Mouse (Mus musculus) heart, postnatal 10 days (tissue): ENCODE results near the gene Izumo4. TPM values are rescaled to one million over a fixed set of nuclear protein-coding genes. Genes with fewer than 3 reads are reported as not detected.

Experiments used
- DNase-seq, 2 experiments: peaks; one replicate each; pipeline ENCODE4 v3.0.0; 2021
- intact Hi-C: fragments of 180-260 bp; cut with DNase I; formaldehyde crosslinking; loops from one replicate; pipeline ENCODE4 v1.15.1; 2025
- total RNA-seq, 2 experiments: library from RNA; stranded (reverse); gene quantifications; 2 replicates each; pipeline ENCODE4 v1.2.3; 2021

Izumo4 gene
- total RNA-seq, 2 experiments from 2014 or later = 2.9 to 4.1 TPM

DNA sequence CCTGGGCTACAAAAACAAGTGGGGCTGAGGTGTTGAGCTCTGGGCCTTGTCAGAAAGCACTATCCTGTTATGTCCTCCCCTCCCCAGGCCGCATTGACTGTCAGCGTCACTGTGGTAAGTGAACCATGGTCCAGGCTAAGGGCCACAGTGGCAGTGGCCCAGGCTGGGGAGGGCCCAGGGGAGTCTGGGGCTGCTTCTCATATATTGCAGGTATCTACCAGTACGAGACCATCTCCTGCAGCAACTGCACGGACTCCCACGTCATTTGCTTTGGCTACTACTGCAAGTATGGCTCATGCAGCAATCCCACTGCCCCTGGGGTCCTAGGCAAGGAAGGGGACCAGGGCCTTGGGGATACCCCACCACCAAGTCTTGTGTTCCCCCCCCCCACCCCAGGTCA lies 1.7 kb downstream of the Izumo4 start:
- intact Hi-C loops = loop anchor here (10.0 kb wide), 1 partner anchor 269 kb away; the partner anchor contains the start of gene Tcf3
- no peak for DNase-seq

DNA sequence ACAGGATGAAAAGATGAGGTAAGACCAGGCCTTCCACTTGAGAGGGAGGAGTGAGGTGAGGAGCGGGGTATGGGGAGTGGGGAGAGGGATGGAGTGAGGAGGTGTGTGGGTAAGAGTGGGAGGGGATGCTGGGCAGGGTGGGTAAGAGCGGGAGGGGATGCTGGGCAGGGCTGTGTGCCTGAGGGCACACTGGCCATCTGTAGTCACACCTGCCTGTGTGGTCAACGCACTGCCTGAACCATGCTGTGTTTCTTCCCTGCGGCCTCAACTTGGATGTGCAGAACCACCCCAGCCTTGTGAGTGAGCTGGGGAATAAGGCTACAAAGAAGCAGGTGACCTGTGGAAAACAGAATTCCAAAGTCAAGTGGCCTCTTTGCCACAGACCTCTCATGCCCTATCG lies 2.4 kb downstream of the Izumo4 start:
- DNase-seq = no peak
- intact Hi-C loops = loop anchor here (10.0 kb wide), 1 partner anchor 270 kb away; the partner anchor contains the start of gene Tcf3

DNA sequence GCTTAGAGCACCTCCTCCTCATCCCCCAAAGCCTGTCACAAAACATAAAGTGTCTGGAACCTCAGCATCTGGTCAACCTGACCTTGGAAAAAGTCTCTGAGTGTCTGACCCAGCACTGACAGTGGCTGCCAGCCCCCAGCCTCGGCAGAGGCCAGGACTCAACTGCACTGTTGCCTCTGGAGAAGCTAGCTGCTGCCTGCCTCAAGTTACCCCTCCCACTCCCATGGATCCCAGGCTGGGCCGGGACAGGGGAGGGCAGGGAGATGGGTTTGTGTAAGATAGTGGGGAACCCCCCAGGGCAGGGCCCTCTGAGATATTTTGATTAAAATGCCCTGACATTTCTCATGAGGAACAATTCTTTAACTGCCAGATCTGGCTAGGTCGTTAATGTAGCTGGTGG lies 3.0 kb downstream of the Izumo4 start:
- intact Hi-C loops = loop anchor here (10.0 kb wide), 1 partner anchor 270 kb away; the partner anchor contains the start of gene Tcf3
- no peak for DNase-seq

DNA sequence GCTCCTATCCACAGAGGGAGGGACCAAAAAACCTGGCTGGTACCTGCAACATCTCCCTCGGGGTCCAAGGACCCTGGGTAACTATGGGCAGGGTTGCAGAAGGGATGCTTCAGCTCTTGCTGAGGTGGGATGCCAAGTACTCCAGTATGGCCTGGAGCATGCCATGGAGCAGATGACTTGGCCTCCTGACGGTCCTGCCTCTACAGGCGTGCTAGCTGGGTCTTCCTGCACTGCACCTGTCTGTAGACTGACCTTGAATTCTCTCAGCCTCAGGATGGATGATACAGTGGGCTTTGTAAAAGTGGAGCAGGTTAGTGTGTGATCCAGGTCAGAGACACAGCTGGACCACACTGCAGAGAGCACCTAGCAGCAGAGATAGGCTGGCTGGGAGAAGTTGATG lies 3.5 kb downstream of the Izumo4 start:
- intact Hi-C loops = loop anchor here (10.0 kb wide), 1 partner anchor 271 kb away; the partner anchor contains the start of gene Tcf3

DNA sequence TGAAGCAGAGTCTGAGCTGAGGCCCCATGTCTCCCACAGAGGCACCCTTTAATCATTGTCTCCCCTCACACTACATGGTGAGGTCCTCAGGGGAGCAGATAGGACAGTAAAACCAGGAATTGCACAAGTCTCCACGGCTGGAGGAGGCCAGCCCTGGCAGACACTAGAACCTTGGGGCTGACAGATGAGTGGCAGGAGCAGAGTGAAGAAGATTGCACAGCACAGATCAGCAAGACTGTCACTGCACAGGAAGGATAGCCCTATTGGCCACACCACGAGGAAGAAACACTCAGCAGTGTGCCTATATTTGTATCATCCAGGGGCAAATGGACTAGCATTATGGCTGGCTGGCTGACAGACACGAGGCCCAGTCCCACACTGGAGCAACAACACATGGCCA lies 8.8 kb downstream of the Izumo4 start:
- intact Hi-C loops = no loop called here
- no peak for DNase-seq

More for the DNA sequence above, 3.5 kb downstream of the Izumo4 start:
- DNase-seq = no peak

DNA sequence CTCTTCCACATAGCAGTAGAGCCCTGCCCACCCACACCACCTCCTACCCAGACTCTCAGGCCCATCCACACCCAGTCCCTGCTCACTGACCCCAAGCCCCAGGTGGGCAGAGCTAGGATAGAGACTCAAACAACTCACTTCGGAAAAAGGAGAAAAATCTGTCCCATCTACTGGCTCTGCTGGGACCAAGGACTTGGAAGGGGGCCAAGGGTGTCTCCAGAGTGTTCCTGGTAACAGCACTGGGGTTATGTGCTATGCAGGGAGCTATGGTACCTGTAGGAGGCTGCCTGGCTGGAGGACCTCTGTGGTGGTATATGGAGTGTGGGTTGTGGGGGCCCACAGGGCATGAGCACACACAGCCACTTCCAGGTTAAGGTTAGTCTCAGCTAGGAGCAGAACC lies 15.3 kb downstream of the Izumo4 start:
- no peak for DNase-seq
- intact Hi-C loops = no loop called here

DNA sequence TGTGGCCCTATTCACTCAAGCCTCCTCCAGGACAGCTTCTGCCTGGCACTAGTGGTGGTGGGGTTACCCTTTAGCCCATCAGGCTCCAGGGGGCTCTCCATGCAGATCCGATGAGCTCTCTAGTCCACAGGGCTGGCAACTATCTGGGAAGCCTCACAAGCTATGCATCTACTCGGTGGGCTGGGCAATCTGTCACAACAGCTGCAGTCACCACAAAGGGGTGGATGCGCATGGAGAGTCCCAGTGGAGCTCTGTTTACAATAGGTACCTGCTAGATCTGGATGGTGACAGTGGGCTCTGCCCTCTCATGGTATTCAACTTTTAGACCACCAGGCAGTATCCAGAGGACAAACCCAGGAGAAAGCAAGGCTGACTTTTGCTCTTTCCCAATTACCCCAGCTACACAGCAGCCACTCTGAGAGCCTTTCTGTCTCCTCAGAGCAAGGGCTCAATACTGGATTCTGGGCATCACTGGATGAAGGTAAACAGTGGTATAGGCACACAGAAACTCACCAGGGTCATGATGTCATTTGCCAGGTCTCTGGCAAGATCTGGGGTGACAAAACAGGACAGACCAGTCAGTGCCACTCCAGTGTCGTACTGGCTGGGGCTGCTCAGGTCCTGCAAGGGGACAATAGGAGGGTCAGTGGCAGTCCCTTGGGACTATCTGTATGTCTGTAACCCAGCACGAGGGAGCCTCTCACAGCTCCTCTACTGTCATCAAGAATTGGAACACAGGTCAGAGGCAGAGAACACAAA lies 25.6 kb downstream of the Izumo4 start:
- intact Hi-C loops = no loop called here
- no peak for DNase-seq

DNA sequence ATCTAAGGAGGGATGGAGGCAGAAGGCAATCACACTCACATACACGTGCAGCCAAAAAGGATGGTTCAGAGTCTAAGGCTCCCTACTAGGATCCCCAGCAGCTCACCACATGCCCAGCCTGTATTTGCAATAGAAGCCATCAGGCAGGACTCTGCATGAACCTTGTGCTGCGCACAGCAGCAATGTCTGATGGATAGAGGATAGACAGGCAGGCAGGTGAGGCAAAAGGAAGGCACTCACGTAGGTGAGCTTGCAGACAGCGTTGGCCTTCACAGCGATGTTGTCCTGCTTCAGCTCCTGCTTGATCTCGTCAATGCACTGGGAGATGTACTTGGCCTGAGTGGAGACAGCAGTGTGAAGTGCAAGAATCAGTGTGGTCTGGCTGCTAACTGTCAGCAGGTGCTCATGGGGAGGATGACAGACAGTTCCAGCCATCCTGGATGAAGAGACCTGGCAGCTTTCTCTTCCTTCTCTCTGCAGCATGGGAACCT lies 30.7 kb downstream of the Izumo4 start:
- DNase-seq = no peak
- intact Hi-C loops = no loop called here

DNA sequence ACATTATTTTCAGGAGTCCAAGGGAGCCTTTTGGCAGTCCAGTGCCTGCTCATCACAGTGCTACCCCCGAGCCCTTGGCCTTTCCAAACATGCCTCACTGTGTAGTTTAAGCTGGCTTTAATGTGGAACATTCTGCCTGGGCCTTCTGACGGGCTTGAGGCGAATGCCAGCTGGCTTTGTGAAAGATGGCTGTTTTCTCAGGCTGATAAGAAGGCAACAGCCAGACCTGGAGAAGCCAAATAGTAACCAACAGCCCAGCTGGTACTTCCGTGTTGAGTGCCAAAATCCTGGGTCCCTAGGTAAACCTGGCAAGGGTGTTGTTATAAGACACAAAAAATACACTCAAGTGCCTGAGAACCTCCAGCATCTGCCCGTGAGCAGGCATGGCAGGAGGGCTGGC lies 34.7 kb downstream of the Izumo4 start:
- intact Hi-C loops = no loop called here
- peak in 1 of 2 experiments; percentile 31 for DNase-seq

DNA sequence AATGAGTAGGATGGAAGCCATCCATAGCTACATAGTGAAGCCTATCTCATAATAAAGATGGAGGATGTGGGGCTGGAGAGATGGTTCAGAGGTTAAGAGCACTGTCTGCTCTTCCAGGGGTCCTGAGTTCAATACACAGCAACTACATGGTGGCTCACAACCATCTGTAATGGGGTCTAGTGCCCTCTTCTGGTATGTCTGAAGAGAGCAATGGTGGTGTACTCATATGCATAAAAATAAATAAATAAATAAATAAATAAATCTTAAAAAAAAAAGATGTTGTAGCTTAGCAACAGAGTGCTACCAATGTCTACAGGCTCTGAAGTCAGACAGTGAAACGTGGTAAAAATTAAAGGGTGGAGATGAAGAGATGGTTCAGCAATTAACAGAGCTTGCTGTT lies 36.7 kb downstream of the Izumo4 start:
- intact Hi-C loops = no loop called here
- DNase-seq = no peak

DNA sequence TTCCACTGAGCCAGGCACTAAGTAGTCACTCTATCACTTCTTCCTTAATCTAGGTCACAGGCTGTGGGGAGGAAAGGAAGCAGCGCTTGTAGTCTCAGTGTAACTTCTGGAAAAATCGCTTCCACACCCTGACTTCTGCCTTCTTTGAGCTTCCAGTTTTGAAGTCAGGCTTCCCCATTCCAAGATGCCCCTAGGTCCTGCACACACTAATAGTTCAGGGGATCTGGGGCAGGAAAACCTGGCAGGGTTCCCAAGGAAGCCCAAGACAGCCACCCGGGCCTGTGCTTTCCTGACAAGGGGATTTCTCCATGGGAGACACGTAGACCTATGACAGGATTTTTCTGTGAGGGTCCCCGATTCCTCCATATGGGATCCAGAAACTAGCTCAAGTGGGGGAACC lies 39.2 kb downstream of the Izumo4 start:
- intact Hi-C loops = loop anchor here (5.0 kb wide), 1 partner anchor 256 kb away; no protein-coding TSS in a partner anchor
- peak in 1 of 2 experiments; percentile 37 for DNase-seq

DNA sequence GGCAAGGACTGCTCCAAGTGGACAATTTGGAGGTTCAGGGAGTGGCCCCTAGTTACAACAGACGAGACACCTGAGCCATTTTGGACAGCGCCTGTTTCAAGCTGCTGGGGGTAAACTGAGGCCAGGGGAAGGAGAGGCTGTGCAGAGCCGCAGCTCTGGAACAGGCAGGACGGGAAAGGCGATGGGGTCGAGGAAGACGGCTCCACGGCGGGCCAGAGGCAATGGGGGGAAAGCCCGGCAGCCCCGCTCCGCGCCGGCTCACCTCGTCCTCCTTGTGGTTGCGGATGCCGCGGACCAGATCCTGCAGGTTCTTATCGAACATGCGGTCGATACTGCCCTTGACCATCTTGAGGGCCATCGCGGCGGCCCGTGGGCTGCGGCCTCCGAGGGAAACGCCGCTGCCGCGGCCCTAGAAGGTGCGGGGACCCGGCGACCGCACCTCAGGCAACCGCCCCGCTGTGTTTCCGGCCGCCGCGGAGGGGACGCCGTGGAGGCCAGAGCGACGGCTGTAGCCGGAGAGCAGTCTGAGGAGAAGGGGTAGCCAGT lies 39.7 kb downstream of the Izumo4 start:
- no peak for DNase-seq
- intact Hi-C loops = loop anchor here (5.0 kb wide), 1 partner anchor 256 kb away; no protein-coding TSS in a partner anchor

DNA sequence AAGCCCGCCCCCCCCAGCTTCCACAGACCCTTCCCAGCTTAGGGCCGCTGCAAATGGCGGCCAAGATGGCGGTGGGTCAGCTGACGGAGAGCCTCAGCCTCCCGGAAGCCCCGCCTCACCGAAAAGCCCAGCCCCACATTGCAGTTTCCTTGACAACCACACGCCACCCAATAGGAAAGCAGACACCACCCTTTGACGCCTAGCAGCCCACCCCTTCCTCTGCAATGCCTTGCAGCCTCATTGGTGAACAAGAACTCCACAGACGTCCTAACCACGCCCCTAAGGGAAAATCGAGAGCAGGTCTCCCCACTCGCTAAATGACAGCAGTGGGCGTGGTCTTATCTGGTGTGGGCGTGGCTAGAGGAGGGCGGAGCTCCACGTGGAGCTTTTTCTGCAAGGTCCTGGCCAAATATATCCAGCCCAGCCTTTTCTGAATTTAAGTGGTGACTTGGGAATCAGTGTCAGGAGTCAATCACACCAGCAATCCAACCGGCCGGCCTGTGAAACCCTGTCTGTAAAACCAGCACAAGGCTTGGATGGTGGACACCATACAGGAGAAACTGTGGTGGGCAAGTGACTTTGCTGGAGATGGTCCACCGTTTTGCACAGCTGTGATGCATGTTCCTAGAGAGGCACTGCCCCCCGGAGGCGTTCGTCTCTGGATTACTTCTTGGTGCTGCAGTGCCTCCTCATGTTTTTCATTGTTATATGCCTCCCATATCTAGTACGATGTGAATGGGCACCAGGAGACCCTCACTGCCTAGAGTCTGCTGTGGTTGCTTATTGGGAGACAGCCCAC lies 40.4 kb downstream of the Izumo4 start, which contains the start of gene Ap3d1:
Ap3d1 (minus strand) TSS at position 85 of the 799 bp plus-strand sequence.
- intact Hi-C loops = loop anchor here (5.0 kb wide), 1 partner anchor 255 kb away; no protein-coding TSS in a partner anchor
- peak; percentile 99 for DNase-seq

DNA sequence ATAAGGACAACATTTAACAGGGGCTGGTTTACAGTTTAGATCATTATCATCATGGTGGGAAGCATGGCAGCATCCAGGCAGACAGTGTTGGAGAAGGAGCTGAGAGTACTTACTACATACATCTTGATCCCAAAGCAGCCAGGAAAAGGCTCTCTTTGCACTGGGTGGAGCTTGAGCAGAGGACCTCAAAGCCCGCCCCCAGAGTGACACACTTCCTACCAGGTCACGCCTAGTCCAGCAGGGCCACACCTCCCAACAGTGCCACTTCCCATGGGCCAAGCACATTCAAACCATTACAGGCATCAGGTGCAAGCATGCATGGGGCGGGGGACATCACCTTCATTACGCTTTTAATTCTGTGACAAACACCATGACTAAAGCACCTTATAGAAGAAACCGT lies 42.3 kb downstream of the Izumo4 start:
- intact Hi-C loops = loop anchor here (5.0 kb wide), 1 partner anchor 253 kb away; no protein-coding TSS in a partner anchor
- DNase-seq = peak; percentile 42 to 61

DNA sequence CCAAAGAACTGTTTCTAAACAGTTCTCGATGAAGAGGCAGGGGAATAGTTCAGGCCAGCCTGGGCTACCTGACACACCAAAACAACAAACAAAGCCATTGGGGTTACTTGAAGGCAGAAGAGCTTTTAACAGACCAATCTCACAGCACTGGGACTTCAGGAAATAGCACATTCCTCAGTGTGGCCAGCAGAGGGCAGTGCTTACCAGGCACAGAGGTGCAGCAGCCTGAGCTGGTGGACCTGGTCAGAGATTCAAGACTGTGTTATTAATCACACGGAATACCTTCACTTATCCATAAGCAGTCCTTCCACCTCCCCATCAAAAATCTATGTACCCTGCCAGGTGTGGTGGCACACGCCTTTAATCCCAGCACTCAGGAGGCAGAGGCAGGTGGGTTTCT lies 45.4 kb downstream of the Izumo4 start:
- intact Hi-C loops = loop anchor here (1.0 to 5.0 kb wide), 4 partner anchors 27 to 133 kb away; partner anchors contain the start of gene Amh

DNA sequence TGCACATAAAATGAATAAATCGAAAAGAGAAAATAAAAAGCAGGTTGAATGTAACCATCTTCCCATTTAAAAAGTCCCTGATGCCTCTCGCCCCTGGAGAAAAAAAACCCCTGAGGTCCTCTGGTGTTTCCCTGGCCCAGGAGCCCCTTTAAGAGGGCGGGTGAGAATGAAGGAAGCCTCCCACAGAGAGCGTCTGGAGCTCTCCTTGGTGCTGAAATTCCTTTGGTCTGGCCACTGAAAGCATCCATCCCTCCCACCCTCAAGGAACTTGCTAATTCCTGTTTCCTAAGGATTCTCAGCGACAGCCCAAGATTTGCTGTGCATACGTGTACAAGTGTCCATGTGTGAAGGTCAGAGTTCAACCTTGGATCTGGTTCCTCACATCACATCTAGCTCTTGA lies 46.6 kb downstream of the Izumo4 start:
- intact Hi-C loops = loop anchor here (2.0 to 5.0 kb wide), 2 partner anchors 59 to 68 kb away; partner anchors contain the start of gene Amh
- DNase-seq = peak; percentile 77 to 89

More for the DNA sequence above, 45.4 kb downstream of the Izumo4 start:
- DNase-seq = peak; percentile 86 to 92

DNA sequence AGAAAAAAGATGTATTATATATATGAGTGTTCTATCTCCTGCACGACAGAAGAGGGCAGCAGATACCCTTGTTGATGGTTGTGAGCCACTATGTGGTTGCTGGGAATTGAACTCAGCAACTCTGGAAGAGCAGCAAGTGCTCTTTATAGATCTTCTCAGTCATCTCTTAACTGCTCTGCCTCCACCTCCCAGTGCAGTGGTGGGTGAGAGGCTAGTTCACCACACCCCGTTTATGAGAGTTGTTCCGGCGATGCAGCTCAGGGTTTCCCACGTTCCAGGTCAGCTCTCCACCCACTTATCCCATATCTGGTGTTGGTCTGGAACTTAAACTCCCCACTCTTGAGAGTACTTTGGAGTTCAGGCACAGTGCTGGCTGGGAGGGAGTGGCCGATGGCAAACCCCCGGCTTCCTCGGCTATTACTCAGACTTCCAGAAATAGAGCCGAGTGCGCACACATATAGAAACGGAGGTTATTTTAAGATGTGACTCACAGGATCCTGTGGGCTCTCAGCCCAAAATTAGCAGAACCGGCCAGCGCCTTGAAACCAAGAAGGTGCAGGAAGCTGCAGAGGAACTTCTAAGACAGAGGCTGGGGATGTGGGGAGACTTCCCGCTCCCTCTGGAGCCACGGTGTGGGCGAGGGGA lies 49.3 kb downstream of the Izumo4 start:
- DNase-seq = peak; percentile 89 to 93
- intact Hi-C loops = no loop called here

DNA sequence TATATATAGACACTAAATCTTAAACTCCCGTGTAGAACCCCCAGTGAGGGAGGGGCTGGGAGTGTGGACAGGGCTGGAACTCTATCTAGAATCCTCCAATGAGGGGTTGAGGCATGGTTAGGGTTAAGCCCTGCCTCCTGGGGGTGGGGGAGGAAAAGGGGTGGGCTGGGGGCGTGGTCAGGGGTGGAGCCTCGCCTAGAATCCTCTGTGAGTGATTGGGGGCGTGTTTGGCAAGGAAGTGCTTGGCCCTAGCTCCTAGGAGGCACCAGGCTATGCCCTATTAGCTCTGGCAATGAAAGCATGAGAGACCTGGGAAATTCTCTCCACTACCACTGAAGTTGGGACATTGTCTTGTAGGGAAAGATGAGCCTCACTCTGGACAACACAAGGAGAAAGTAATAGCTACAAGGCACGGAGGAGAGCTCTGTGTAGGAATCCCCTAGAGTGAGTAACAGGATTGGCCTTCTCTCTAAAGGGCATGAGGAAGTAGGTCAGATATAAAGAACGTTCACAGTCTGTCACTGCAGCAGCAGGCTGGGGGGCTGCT lies 50.2 kb downstream of the Izumo4 start:
- intact Hi-C loops = no loop called here

DNA sequence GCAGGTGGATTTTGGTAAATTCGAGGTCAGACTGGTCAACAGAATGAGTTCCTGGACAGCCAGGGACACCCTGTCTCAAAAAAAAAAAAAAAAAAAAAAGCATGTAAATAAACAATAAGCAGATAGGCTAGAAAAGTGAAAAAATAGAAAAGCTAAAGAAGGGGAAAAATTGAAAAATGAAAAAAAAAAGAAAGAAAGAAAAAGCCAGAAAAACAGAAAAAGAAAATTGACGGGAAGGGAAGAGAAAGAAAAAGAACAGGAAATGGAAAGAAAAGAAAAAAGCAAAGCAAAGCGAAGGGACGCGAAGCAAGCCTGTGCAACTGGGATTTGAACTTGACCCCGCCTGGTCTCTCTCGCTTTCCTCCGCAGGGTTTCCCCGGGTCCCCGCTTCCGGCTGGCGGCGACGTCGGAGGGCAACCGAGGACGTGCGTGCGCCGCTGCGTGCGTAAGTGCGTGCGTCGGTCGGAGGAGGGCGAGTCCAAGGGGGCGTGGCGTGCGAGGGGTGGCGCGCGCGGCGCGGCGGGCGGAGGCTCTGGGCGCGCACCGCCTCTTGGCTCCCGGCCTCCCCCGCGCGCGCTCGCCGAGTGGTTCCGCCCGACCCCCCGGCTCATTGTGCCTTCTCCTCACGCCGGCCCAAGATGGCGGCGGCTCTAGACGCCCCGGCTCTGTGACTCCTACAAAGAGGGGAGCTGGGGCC lies 52.8 kb downstream of the Izumo4 start, which contains the start of gene Dot1l:
Dot1l (plus strand) TSS at position 613 of the 697 bp plus-strand sequence.
- peak; percentile 99 for DNase-seq
- intact Hi-C loops = no loop called here

More for the DNA sequence above, 50.2 kb downstream of the Izumo4 start:
- peak; percentile 90 to 92 for DNase-seq
